Mouse (Mus musculus) kidney, adult 18-20 months (tissue): ENCODE data around the gene March10.

Experiments
- DNase-seq: peaks from one replicate; pipeline ENCODE4 v3.0.0; 2021

March10 gene

GRCm38 (mm10) chr11:105390290-105390689 is 66.2 kb downstream of the March10 start:
- no peak for DNase-seq

DNA sequence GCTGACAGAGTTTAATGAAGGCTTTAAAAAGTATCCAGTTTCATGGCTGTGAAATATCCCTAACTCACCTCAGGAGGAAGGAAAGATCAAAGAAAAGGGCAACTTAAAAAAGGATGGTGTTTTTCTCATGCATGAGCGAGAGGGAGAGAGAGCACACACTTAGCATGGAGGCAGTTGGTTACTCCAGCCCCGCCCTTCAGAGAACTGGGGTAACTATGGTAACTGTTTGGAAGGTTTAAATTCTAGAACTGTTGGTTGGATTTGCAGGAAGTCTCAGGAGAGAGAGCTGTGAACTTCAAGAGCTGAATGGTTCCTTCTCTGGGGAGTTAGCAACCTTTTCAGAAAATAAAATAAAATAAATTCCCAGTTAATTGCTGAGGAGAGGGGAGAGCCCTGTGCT is 67.9 kb downstream of the March10 start:
- DNase-seq, result no peak

DNA sequence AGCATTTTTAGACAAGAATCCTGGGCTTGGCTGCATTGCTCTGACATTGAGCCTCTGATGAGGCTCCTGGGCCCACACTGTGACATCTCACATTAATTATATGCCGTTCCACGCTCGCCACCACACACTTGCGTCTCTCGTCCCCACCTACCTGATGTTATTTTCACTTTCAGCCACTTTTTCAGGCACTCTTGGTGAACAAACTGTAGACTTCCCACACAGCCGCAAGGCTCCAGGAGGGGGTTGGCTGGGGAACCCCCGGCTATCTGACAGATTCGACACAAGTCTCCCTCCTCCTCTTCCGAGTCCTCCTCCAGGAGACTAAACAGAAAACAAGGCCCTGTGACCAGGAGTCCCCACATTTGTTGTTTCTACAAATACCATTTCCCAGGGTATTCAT is 71.3 kb downstream of the March10 start:
- DNase-seq, result no peak

- DNase-seq, result peak; percentile 47
These were observed 80.7 kb downstream of the March10 start for GRCm38 (mm10) chr11:105375821-105376235.

DNA sequence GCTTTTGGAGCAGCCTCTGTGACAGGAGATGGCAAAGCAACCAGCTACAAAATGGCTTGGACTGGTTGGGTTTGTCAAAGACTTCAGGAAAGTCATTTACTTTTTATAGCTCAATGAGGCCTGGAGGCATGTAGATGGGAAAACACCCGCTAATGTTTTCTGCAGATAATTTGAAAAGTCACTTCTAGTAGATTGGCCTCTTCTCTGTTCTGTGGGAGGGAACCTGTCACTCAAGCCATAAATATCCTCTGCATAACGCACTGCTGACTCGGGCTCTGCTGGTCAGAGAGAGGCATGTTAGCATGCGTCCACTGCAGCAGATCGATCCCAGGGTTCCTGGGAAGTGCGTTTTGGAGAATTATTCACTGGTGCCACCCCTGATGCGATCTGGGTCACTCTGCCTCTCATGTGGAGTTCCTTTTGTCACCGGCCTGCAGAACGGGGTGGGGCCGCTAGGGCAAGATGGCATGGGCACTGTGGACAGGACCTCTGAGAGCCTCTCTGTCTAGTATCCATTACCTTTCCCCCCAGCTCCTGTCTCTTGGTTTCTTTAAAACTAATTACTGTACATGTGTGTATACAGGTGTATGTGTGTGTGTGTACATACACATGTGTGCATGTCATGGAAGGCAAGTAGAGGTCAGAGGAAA is 81.9 kb downstream of the March10 start:
- DNase-seq, result no peak

GRCm38 (mm10) chr11:105373881-105374280 is 82.7 kb downstream of the March10 start:
- peak; percentile 18 for DNase-seq

GRCm38 (mm10) chr11:105371818-105372217 is 84.7 kb downstream of the March10 start:
- DNase-seq, result peak; percentile 33

DNA sequence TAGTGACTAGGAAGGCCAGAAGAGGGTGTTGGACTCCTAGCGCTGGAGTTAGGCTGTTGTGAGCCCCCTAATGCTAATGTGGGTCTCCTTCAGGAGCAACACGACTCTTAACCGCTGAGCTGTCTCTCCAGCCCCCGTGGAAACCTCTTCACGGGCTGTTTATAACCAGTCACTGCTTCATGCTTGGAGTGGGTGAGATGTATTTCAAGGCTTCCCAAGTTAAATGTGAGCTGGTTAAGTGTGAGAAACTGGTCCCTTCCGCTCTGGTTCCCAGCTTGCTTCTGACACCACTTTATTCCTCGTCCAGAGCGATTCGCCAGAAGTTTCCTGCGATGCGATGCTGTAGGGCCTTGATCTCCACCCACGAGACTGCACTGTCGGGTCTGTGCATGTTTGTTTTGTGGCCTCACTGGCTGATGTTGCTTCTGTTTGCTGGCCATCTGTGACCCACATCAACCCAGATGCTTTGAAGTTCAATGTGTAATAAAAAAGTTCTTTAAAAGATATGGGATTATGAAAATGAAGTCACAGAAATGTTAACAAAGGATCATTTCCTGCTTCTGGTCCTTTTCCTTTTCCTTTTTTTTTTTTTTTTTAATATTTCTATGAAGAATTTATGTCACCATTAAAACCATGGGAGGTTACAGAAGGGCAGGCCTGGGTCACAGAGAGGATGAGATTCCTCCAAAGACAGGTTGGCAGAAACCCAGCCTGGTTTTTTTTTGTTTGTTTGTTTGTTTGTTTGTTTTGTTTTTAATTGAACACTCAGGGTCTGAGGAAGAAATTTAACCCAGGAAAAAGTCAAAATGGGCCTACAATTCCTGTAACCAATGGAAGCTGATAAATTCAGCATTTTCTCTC is 86.8 kb downstream of the March10 start:
- no peak for DNase-seq

DNA sequence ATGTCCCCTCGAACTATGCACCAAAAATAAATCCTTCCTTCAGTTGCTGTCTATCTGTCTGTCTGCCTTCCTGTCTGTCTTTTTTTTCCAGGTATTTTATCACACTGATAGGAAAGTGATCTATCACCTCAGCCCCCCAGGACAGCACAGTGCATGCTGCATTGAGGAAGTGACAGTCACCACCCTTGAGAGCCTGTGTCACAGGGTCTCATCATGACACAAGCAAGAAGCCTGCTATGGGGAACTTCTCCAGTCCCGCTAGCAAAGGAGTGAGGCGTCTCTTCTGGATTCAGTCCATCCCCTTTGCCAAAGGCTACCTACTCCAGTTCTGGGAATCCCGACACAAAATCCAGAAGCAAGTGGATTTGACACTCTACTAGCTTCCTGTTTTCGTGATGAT is 87.7 kb downstream of the March10 start:
- DNase-seq, result no peak

- no peak for DNase-seq
These were observed 89.4 kb downstream of the March10 start for GRCm38 (mm10) chr11:105367163-105367562.

DNA sequence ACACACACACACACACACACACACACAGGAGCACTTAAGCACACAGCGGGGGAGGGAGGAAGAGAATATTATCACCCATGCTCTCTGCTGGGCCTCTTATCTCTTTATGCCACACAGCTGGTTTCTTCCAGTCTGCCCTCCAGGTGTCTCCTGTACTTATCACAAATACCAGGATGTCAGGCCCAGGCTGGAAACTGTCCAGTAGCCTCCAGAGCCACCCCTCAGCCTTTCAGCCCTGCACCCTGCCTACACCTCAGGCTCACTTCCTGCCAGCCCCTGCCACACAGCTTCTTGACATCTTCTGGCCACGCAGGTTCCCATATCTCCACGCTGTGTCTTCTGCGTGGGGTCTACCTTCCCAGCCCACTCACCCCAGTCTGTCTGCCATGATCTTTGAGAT is 90.5 kb downstream of the March10 start:
- no peak for DNase-seq

GRCm38 (mm10) chr11:105365611-105366010 is 90.9 kb downstream of the March10 start:
- no peak for DNase-seq

- DNase-seq, result peak; percentile 53
These were observed 92.0 kb downstream of the March10 start for GRCm38 (mm10) chr11:105364386-105365065.

DNA sequence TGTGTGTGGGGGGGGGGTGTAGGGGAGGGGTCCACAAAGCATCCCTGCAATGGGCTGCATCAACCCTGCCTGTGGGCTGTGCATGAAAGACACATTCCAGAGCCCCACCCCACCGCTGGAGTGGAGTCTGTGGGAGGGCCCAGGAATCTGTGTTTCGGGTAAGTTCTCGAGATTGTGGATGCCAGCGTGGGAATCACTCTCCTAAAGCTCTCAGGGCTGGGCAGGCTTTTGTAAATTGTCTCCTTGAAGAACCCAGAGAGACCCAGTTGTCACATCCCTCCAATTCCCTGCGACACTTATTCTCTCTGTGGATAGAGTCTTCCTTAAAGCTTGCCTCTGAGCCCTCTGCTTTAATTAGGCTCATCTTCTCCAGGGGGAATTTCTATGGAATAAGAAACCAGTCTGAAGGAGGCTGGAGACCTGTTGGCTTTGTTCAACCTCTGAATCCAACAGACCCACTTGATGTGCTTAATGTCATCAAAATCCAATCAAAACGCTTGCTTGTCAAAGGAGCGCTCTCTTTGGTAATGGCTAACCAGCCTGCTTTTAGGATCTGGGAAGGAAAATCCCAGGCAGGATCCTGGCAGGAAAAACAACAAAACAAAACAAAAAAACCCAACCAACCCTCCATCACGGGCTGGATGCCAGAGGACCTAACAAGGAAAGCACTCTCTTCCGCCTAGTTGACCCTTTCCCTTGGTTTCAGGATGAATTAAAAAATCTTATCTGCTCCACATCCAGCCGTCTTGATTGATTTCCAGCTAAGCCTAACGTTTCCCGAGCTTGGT is 92.7 kb downstream of the March10 start:
- peak; percentile 22 for DNase-seq

GRCm38 (mm10) chr11:105362946-105363597 is 93.5 kb downstream of the March10 start:
- peak; percentile 88 for DNase-seq

DNA sequence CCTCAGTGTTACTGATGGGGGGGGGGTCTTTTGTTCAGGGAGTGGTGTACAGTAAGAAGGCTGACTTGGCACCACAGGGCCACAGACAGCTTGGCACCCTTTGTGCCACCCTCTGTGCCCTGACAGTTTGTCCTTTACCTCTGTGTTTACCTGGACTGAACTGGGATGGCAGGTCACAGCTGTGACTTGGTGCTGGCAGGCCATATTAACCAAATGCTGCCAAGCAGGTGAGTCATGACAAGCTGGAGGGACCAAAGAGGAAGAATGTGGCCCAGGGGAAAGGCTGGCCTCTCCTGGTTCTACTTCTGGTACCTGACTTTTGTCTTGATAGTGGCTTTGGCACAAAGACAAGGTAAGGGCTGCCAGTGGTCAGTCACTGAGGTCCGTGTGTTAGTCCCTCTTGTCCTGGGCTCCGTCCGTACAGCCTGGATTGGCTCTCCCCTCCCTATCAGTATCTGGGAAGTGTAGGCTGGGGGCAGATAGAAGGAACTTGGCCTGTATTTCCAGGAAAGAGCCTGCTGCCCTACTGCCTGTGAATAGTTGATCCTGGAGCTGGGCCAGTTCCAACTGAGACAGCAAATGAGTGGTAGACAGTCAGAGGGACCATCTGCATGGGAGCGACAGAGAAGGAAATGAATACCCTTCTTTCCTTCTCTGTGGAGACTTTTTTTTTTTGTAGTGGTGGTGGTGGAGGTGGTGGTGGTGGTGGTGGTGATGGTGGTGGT is 94.3 kb downstream of the March10 start:
- peak; percentile 23 for DNase-seq

DNA sequence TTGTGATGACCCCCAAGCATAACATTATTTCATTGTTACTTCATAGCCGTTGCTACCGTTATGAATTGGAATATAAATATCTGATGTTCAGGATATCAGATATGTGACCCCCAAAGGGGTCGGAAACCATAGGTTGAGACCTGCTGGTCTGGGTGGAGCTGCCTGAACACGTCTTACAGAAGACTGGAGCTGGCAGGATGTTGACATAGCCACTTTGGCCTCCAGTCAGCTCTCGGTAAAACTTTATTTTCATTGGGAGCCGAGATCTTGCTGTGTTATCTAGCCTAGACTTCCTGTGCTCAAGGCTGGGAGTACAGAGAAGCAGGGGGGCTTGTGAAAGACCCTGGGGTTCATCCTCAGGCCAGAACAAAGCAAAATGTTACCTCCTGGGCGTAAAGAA is 100.2 kb downstream of the March10 start:
- DNase-seq, result no peak

GRCm38 (mm10) chr11:105353891-105354280 is 102.6 kb downstream of the March10 start:
- no peak for DNase-seq

DNA sequence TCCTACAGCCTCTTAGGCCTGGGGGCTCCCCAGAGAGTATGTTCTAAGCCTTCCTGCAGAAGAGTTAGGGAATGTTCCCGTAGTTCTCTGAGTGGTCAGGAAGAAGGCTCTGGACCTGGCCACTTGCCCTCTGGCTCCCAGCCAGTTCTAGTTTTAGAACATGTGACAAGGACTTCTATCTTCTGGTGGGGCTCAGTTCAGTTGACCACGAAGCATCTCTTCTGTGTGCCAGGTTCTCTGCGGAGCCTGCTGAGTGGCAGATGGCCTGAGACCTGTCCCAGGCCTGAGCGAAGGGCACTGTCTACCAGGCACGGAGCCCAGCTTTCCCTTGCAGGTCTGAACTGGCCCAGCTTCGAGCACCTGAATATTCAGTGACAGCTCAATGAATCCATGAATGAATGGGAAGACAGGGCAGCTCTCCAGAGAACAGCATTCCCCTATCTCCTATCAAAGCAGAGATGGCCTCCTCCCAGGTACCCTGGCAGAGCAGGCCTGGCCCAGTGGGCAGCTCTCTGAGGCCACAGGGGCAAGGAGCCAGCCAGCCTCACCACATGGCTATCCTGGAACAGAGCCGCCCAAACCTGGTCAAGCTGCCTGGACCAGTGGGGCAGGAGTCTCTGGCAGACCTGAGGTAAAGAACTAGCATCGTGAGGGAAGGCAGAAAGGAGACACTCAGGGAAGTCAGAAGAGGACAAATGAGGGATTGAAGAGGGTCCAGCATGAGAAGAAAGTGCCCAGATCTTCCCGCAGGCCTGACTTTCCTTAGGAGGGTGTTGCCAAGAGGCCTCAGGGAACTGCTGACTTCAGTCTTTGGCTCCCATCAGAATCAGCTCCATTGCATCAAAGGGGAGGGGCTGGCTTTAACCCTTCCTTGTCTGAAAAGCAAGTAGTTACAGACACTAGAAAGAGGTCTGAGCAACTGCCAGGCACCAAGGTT is 103.3 kb downstream of the March10 start:
- peak; percentile 90 for DNase-seq

DNA sequence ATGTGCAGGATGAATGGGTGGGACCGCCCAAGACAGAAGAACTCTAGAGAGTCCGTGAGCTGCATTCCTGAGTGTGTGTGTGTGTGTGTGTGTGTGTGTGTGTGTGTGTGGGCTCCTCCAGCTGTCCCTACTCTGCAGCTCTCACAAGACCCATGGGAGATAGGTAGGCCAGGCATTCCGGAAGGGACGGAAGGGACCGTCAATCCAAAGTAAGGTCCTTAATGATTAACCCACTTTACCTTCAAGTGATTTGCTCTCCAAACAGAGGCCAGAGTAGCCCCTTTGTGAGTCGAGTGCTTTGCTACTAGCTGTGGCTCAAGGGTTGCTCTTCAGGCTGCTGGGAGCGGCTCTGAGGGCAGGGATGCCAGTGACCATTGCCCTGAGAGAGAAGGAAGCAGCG is 104.4 kb downstream of the March10 start:
- peak; percentile 29 for DNase-seq
